Mouse (Mus musculus): ENCODE measurements around the gene Faf1.

- no peak for TF ChIP-seq CTCF (IDR thresholded peaks at IDR 0.05; ENCODE audit: low read depth)
- no peak for TF ChIP-seq EP300 (IDR thresholded peaks at IDR 0.05; ENCODE audit: low read depth)
Measured at GRCm38 (mm10) chr4:109653251-109653650, 23.1 kb upstream of the Faf1 start.

All from liver, embryonic 14.5 days (tissue).